Mouse (Mus musculus) heart, adult 8-10 months (tissue): Measurements from ENCODE around the gene Tchp. TPM values are rescaled to one million over a fixed set of nuclear protein-coding genes. Genes with fewer than 3 reads are reported as not detected.

Experiments used
- DNase-seq: peaks from one replicate; pipeline ENCODE4 v3.0.0; 2022; ENCODE audit warnings: low spot score
- total RNA-seq, 4 experiments: library from RNA; stranded (reverse); gene quantifications; 2 replicates each; pipeline ENCODE4 v1.2.4; 2022

Tchp gene
- total RNA-seq, 4 experiments from 2014 or later = 4.2 to 5.0 (median 4.9) TPM

- DNase-seq = no peak
These were observed 10.6 kb upstream of the Tchp start for GRCm38 (mm10) chr5:114696939-114697338.

- DNase-seq = peak; percentile 50
These were observed 9.4 kb upstream of the Tchp start for GRCm38 (mm10) chr5:114698044-114698746.

GRCm38 (mm10) chr5:114699015-114699414 is 8.5 kb upstream of the Tchp start:
- DNase-seq = peak; percentile 52

- no peak for DNase-seq
These were observed 4.9 kb upstream of the Tchp start for GRCm38 (mm10) chr5:114702403-114703392.

- DNase-seq = no peak
These were observed 931 bp downstream of the Tchp start for GRCm38 (mm10) chr5:114708491-114708890.

- no peak for DNase-seq
These were observed 1.8 kb downstream of the Tchp start for GRCm38 (mm10) chr5:114709357-114709756.

GRCm38 (mm10) chr5:114714551-114714950 is 7.0 kb downstream of the Tchp start:
- DNase-seq = no peak

- DNase-seq = no peak
These were observed 9.7 kb downstream of the Tchp start for GRCm38 (mm10) chr5:114717292-114717691.

- no peak for DNase-seq
These were observed 10.4 kb downstream of the Tchp start for GRCm38 (mm10) chr5:114717937-114718336.

GRCm38 (mm10) chr5:114718483-114718882 is 10.9 kb downstream of the Tchp start:
- no peak for DNase-seq

GRCm38 (mm10) chr5:114719003-114719927 is 11.7 kb downstream of the Tchp start:
- DNase-seq = no peak

GRCm38 (mm10) chr5:114719928-114720270 is 12.3 kb downstream of the Tchp start:
- DNase-seq = no peak

- no peak for DNase-seq
These were observed 13.2 kb downstream of the Tchp start for GRCm38 (mm10) chr5:114720784-114721183.

- DNase-seq = no peak
These were observed 14.4 kb downstream of the Tchp start for GRCm38 (mm10) chr5:114721969-114722368.

GRCm38 (mm10) chr5:114722846-114723245 is 15.3 kb downstream of the Tchp start:
- DNase-seq = no peak

GRCm38 (mm10) chr5:114728160-114728559 is 20.6 kb downstream of the Tchp start:
- DNase-seq = no peak

GRCm38 (mm10) chr5:114730129-114730528 is 22.6 kb downstream of the Tchp start:
- no peak for DNase-seq

- DNase-seq = no peak
These were observed 23.9 kb downstream of the Tchp start for GRCm38 (mm10) chr5:114731498-114731897.

GRCm38 (mm10) chr5:114731969-114732368 is 24.4 kb downstream of the Tchp start:
- no peak for DNase-seq

GRCm38 (mm10) chr5:114733606-114734005 is 26.0 kb downstream of the Tchp start:
- DNase-seq = no peak

- DNase-seq = no peak
These were observed 29.7 kb downstream of the Tchp start for GRCm38 (mm10) chr5:114737090-114737887.
